Mouse (Mus musculus) heart, adult 2 months (tissue): Measurements from ENCODE around the gene Hspa12a.

ENCODE experiments used
- CTCF ChIP-seq: fragments of 200-600 bp; IDR thresholded peaks from 2 replicates; pipeline ENCODE4 v1.8.1; 2022; ENCODE audit warnings: antibody characterized with exemption, mild to moderate bottlenecking, moderate library complexity
- EP300 ChIP-seq: fragments of 200-500 bp; IDR thresholded peaks from 2 replicates; pipeline ENCODE4 v1.6.1; 2011; ENCODE audit warnings: low read depth, low read length, control low read depth; ENCODE audit not compliant: insufficient read depth
- POLR2A ChIP-seq: fragments of 200-500 bp; IDR thresholded peaks from 2 replicates; pipeline ENCODE4 v1.6.1; 2011; ENCODE audit warnings: mild to moderate bottlenecking, low read depth, low read length, control low read depth; ENCODE audit not compliant: insufficient read depth

DNA sequence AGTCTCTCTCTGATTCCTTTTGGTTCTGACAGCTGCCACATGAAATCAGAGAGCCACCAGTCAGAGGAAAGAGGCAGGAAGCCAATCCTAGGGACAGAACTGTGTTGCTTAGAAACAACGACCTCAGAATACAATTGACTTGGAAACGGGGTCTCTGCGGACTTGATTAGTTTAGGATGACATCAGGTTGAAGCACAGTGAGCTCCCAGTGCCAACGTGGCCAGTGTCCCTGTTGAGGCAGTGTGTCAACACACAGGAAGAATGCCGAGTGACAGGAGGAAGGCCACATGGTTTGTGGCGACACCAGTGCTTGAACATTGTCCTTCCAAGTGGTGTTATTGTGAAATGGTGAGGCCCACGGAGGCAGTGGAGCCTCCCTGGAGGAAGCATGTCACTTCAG is 159.5 kb downstream of the Hspa12a start:
- TF ChIP-seq CTCF (no peak), POLR2A (no peak), EP300 (no peak)
